Mouse (Mus musculus) heart, adult 2 months (tissue): Measurements from ENCODE around the gene Rmi2. TPM values are rescaled to one million over a fixed set of nuclear protein-coding genes. Genes with fewer than 3 reads are reported as not detected.

Experiments used
- DNase-seq, 2 experiments: peaks; one replicate each; pipeline ENCODE4 v3.0.0; 2021
- H3K27ac ChIP-seq: fragments of 200-600 bp; 2 replicates; pipeline ENCODE4 v1.8.1; 2022
- H3K27me3 ChIP-seq: fragments of 200-500 bp; 2 replicates; pipeline ENCODE4 v1.6.1; 2012; ENCODE audit warnings: mild to moderate bottlenecking, low read length, inconsistent platforms, mixed read lengths; ENCODE audit not compliant: control insufficient read depth, insufficient read depth
- H3K36me3 ChIP-seq: fragments of 200-500 bp; 2 replicates; pipeline ENCODE4 v1.6.1; 2012; ENCODE audit warnings: low read length, inconsistent platforms; ENCODE audit not compliant: control insufficient read depth, insufficient read depth
- H3K4me1 ChIP-seq: fragments of 200-500 bp; 2 replicates; pipeline ENCODE4 v1.6.1; 2011; ENCODE audit warnings: low read length; ENCODE audit not compliant: control insufficient read depth, insufficient read depth
- H3K4me3 ChIP-seq: fragments of 200-600 bp; 2 replicates; pipeline ENCODE4 v1.8.1; 2022
- H3K79me2 ChIP-seq: fragments of 200-500 bp; replicated peaks from 2 replicates; pipeline ENCODE4 v1.6.1; 2012; ENCODE audit warnings: mild to moderate bottlenecking, inconsistent platforms, low read length, moderate library complexity, mixed read lengths; ENCODE audit not compliant: control insufficient read depth, insufficient read depth
- H3K9ac ChIP-seq: fragments of 200-500 bp; 2 replicates; pipeline ENCODE4 v1.6.1; 2012; ENCODE audit warnings: low read depth, mild to moderate bottlenecking, control low read depth, inconsistent platforms, low read length, mixed read lengths
- CTCF ChIP-seq: fragments of 200-600 bp; IDR thresholded peaks from 2 replicates; pipeline ENCODE4 v1.8.1; 2022; ENCODE audit warnings: antibody characterized with exemption, mild to moderate bottlenecking, moderate library complexity
- EP300 ChIP-seq: fragments of 200-500 bp; IDR thresholded peaks from 2 replicates; pipeline ENCODE4 v1.6.1; 2011; ENCODE audit warnings: low read depth, low read length, control low read depth; ENCODE audit not compliant: insufficient read depth
- POLR2A ChIP-seq: fragments of 200-500 bp; IDR thresholded peaks from 2 replicates; pipeline ENCODE4 v1.6.1; 2011; ENCODE audit warnings: mild to moderate bottlenecking, low read depth, low read length, control low read depth; ENCODE audit not compliant: insufficient read depth
- WGBS: fragments of 180-500 bp; shearing (Covaris S2); methylation state at CpG from one replicate; pipeline ENCODE4 v1.1.7; 2018; 5-methylcytosine and 5-hydroxymethylcytosine counted together
- intact Hi-C: fragments of 180-260 bp; cut with DNase I; formaldehyde crosslinking; loops from one replicate; pipeline ENCODE4 v1.15.1; 2025
- polyA plus RNA-seq: library from polyadenylated mRNA; depleted of rRNA; stranded (reverse); fragments of >200 nt; gene quantifications from 2 replicates; pipeline ENCODE4 v1.2.3, GENCODE M21; 2012; rRNA removed
- total RNA-seq, 2 experiments: library from RNA; stranded (reverse); gene quantifications; 2 replicates each; pipeline ENCODE4 v1.2.3; 2021

The Rmi2 gene
- total and polyA plus RNA-seq, 3 experiments, result 0.26 to 0.45 (median 0.30) TPM

GRCm38 (mm10) chr16:10937497-10937896, 102.6 kb downstream of the Rmi2 start:
- Histone ChIP-seq H3K4me1 (no peaks in the 10 kb centered on the region), H3K27ac (no peak overlapping the region), H3K79me2 (no peaks in the 10 kb centered on the region), H3K9ac (no peak overlapping the region), H3K4me3 (no peak overlapping the region), H3K27me3 (no peaks in the 10 kb centered on the region), H3K36me3 (no peaks in the 10 kb centered on the region)
- intact Hi-C loops, result no loop called here
- TF ChIP-seq EP300 (no peak), POLR2A (no peak), CTCF (no peak)
- 75% methylated on average over 11 of the region's 11 CpGs for WGBS
- no peak for DNase-seq

GRCm38 (mm10) chr16:10939932-10940331, 105.1 kb downstream of the Rmi2 start:
- H3K4me3 ChIP-seq, result no peak overlapping the region
- H3K4me1 ChIP-seq, result no peaks in the 10 kb centered on the region
- H3K27ac ChIP-seq, result no peak overlapping the region
- H3K9ac ChIP-seq, result no peak overlapping the region
- H3K36me3 ChIP-seq, result no peaks in the 10 kb centered on the region
- intact Hi-C loops, result loop anchor here (5.0 kb wide), 1 partner anchor 53 kb away; no protein-coding TSS in a partner anchor
- 96% methylated on average over 4 of the region's 4 CpGs for WGBS
- no peak for TF ChIP-seq EP300
- TF ChIP-seq POLR2A, result no peak
- no peak for TF ChIP-seq CTCF
- DNase-seq, result no peak
- H3K27me3 ChIP-seq, result no peaks in the 10 kb centered on the region
- H3K79me2 ChIP-seq, result no peaks in the 10 kb centered on the region

- Histone ChIP-seq H3K27me3 (no peaks in the 10 kb centered on the region), H3K9ac (no peak overlapping the region), H3K4me1 (no peaks in the 10 kb centered on the region), H3K27ac (no peak overlapping the region), H3K4me3 (no peak overlapping the region), H3K36me3 (no peaks in the 10 kb centered on the region), H3K79me2 (no peaks in the 10 kb centered on the region)
- TF ChIP-seq POLR2A, result no peak
- no peak for TF ChIP-seq EP300
- TF ChIP-seq CTCF, result no peak
- 92% methylated on average over 2 of the region's 2 CpGs for WGBS
- DNase-seq, result no peak
- intact Hi-C loops, result loop anchor here (5.0 kb wide), 1 partner anchor 53 kb away; no protein-coding TSS in a partner anchor
These were observed 105.8 kb downstream of the Rmi2 start for GRCm38 (mm10) chr16:10940661-10941060.

Other genes starting within 250 kb of the Rmi2 start
- under 1 TPM; 0.34 to 0.48 TPM for gene Socs1, start 49.5 kb upstream of the Rmi2 start, total RNA-seq
- gene Socs1, start 49.5 kb upstream of the Rmi2 start, polyA plus RNA-seq, result 0.94 and 1.2 TPM in 2 replicates
- gene Tnp2, start 46.4 kb upstream of the Rmi2 start, total RNA-seq, result not detected
- gene Tnp2, start 46.4 kb upstream of the Rmi2 start, polyA plus RNA-seq, result 4.9 and 6.8 TPM in 2 replicates
- gene Prm3, start 44.1 kb upstream of the Rmi2 start, total RNA-seq, result not detected
- gene Prm3, start 44.1 kb upstream of the Rmi2 start, polyA plus RNA-seq, result 0.41 TPM in 1 of 2 replicates, not detected in the other
- not detected for gene Prm2, start 38.9 kb upstream of the Rmi2 start, total RNA-seq
- gene Prm2, start 38.9 kb upstream of the Rmi2 start, polyA plus RNA-seq, result 4.9 and 5.7 TPM in 2 replicates
- gene Prm1, start 29.2 kb upstream of the Rmi2 start, total RNA-seq, result not detected
- 4.7 and 5.2 TPM in 2 replicates for gene Prm1, start 29.2 kb upstream of the Rmi2 start, polyA plus RNA-seq
- not detected for gene Gm11172, start 22.1 kb upstream of the Rmi2 start, total RNA-seq
- gene Gm11172, start 22.1 kb upstream of the Rmi2 start, polyA plus RNA-seq, result not detected in 2 replicates
- 10 to 100 TPM; 22.6 to 32.3 TPM for gene Snn, start 225.9 kb downstream of the Rmi2 start, total RNA-seq
- gene Snn, start 225.9 kb downstream of the Rmi2 start, polyA plus RNA-seq, result 23.9 and 32.2 TPM in 2 replicates
- 10 to 100 TPM; 19.6 to 25.0 TPM for gene Litaf, start 231.1 kb downstream of the Rmi2 start, total RNA-seq
- gene Litaf, start 231.1 kb downstream of the Rmi2 start, polyA plus RNA-seq, result 38.1 and 47.3 TPM in 2 replicates